Mouse (Mus musculus) olfactory bulb, adult 2 months (tissue): ENCODE data around the gene Ccdc191. TPM values are rescaled to one million over a fixed set of nuclear protein-coding genes. Genes with fewer than 3 reads are reported as not detected.
A peak's percentile ranks its signal among the peaks of the same experiment; 100 is the strongest.

Experiments
- H3K27ac ChIP-seq: fragments of 200-500 bp; 2 replicates; pipeline ENCODE4 v1.5.1; 2012; ENCODE audit warnings: low read depth, low read length; ENCODE audit not compliant: insufficient read depth
- H3K4me1 ChIP-seq: fragments of 200-500 bp; 2 replicates; pipeline ENCODE4 v1.6.1; 2012; ENCODE audit warnings: low read length; ENCODE audit not compliant: control insufficient read depth, insufficient read depth
- H3K4me3 ChIP-seq: fragments of 200-500 bp; 2 replicates; pipeline ENCODE4 v1.5.1; 2012; ENCODE audit warnings: mild to moderate bottlenecking, low read depth, low read length, moderate library complexity; ENCODE audit not compliant: insufficient read depth
- CTCF ChIP-seq: fragments of 200-500 bp; IDR thresholded peaks from 2 replicates; pipeline ENCODE4 v1.5.1; 2012; ENCODE audit warnings: low read depth, mild to moderate bottlenecking, low read length, moderate library complexity; ENCODE audit not compliant: insufficient read depth
- POLR2A ChIP-seq: fragments of 200-500 bp; IDR thresholded peaks from 2 replicates; pipeline ENCODE4 v1.6.1; 2012; ENCODE audit warnings: mild to moderate bottlenecking, low read depth, low read length, moderate library complexity; ENCODE audit not compliant: insufficient read depth
- WGBS: fragments of 180-500 bp; shearing (Covaris S2); methylation state at CpG from one replicate; pipeline ENCODE4 v1.1.7; 2018; 5-methylcytosine and 5-hydroxymethylcytosine counted together
- polyA plus RNA-seq: library from polyadenylated mRNA; stranded (reverse); fragments of >200 nt; gene quantifications from 2 replicates; pipeline ENCODE4 v1.2.4, GENCODE M21; 2012; ENCODE audit warnings: low replicate concordance; ENCODE audit not compliant: missing spikeins, insufficient read depth, insufficient read length

Gene Ccdc191
- polyA plus RNA-seq: not detected in 2 replicates

- H3K27ac ChIP-seq: peak within 1 kb of the TSS; percentile 48
- no peaks in the 10 kb centered on the region for H3K4me1 ChIP-seq
- peak; percentile 65; the same call in 1 of the 2 replicates for TF ChIP-seq POLR2A
- no peak for TF ChIP-seq CTCF
- H3K4me3 ChIP-seq: peak within 1 kb of the TSS; percentile 59
- under 1% methylated on average over 33 of the region's 33 CpGs for WGBS
These were observed at the start of gene Ccdc191 for GRCm38 (mm10) chr16:43889208-43890004. Ccdc191 (plus strand) TSS chr16:43889800.

- WGBS: 86% methylated on average over 1 of the region's 1 CpGs
These were observed 48.4 kb upstream of the Ccdc191 start for GRCm38 (mm10) chr16:43841236-43841635.

GRCm38 (mm10) chr16:43849839-43850238 is 39.8 kb upstream of the Ccdc191 start:
- WGBS: 78% methylated on average over 1 of the region's 1 CpGs
- TF ChIP-seq POLR2A: no peak
- TF ChIP-seq CTCF: no peak
- no peak overlapping the region for H3K4me3 ChIP-seq

More at GRCm38 (mm10) chr16:43841236-43841635, 48.4 kb upstream of the Ccdc191 start:
- no peak for TF ChIP-seq CTCF
- TF ChIP-seq POLR2A: no peak
- H3K4me3 ChIP-seq: no peak overlapping the region
- H3K4me1 ChIP-seq: no peaks in the 10 kb centered on the region
- no peak overlapping the region for H3K27ac ChIP-seq

GRCm38 (mm10) chr16:43858941-43859476 is 30.6 kb upstream of the Ccdc191 start:
- Histone ChIP-seq H3K4me1 (peaks cover 5% of the 10 kb centered on the region; the same call in 1 of the 2 replicates), H3K4me3 (no peak overlapping the region), H3K27ac (no peak overlapping the region)
- TF ChIP-seq CTCF (no peak), POLR2A (no peak)
- WGBS: 60% methylated on average over 5 of the region's 5 CpGs

More at GRCm38 (mm10) chr16:43849839-43850238, 39.8 kb upstream of the Ccdc191 start:
- Histone ChIP-seq H3K4me1 (no peaks in the 10 kb centered on the region), H3K27ac (no peak overlapping the region)

GRCm38 (mm10) chr16:43860624-43861023 is 29.0 kb upstream of the Ccdc191 start:
- peaks cover 5% of the 10 kb centered on the region; the same call in 1 of the 2 replicates for H3K4me1 ChIP-seq
- no peak for TF ChIP-seq POLR2A
- no peak for TF ChIP-seq CTCF
- no peak overlapping the region for H3K27ac ChIP-seq
- WGBS: 83% methylated on average over 6 of the region's 6 CpGs
- H3K4me3 ChIP-seq: no peak overlapping the region

GRCm38 (mm10) chr16:43869805-43870204 is 19.8 kb upstream of the Ccdc191 start:
- TF ChIP-seq CTCF (no peak), POLR2A (no peak)
- Histone ChIP-seq H3K27ac (peak overlapping the region; percentile 57), H3K4me3 (no peak overlapping the region), H3K4me1 (peaks cover 12% of the 10 kb centered on the region)

GRCm38 (mm10) chr16:43871419-43871818 is 18.2 kb upstream of the Ccdc191 start:
- Histone ChIP-seq H3K4me1 (peaks cover 12% of the 10 kb centered on the region), H3K4me3 (no peak overlapping the region), H3K27ac (no peak overlapping the region)
- TF ChIP-seq CTCF (no peak), POLR2A (no peak)
- 77% methylated on average over 7 of the region's 7 CpGs for WGBS

- TF ChIP-seq POLR2A (no peak), CTCF (no peak)
- WGBS: 91% methylated on average over 6 of the region's 6 CpGs
- H3K4me3 ChIP-seq: no peak overlapping the region
- H3K4me1 ChIP-seq: no peaks in the 10 kb centered on the region
- H3K27ac ChIP-seq: no peak overlapping the region
These were observed 9.8 kb upstream of the Ccdc191 start for GRCm38 (mm10) chr16:43879769-43880168.

- WGBS: 66% methylated on average over 3 of the region's 3 CpGs
- Histone ChIP-seq H3K4me3 (no peak overlapping the region), H3K27ac (no peak overlapping the region), H3K4me1 (no peaks in the 10 kb centered on the region)
- no peak for TF ChIP-seq CTCF
- TF ChIP-seq POLR2A: no peak
These were observed 8.0 kb upstream of the Ccdc191 start for GRCm38 (mm10) chr16:43881636-43882035.
